Mouse (Mus musculus) CH12.LX (cell line): ENCODE results near the gene Prune2. TPM values are rescaled to one million over a fixed set of nuclear protein-coding genes. Genes with fewer than 3 reads are reported as not detected.

ENCODE experiments used
- BHLHE40 ChIP-seq: IDR thresholded peaks from 2 replicates; pipeline ENCODE4 v1.6.1; 2011; ENCODE audit warnings: mild to moderate bottlenecking, low read depth, low read length, improper control_type of control experiment
- CHD2 ChIP-seq: IDR thresholded peaks from 2 replicates; pipeline ENCODE4 v1.6.1; 2011; ENCODE audit warnings: low read length, improper control_type of control experiment
- ELF1 ChIP-seq: IDR thresholded peaks from 2 replicates; pipeline ENCODE4 v1.6.1; 2014; ENCODE audit warnings: low read depth, mild to moderate bottlenecking, inconsistent platforms, low read length, improper control_type of control experiment
- EP300 ChIP-seq: IDR thresholded peaks from 2 replicates; pipeline ENCODE4 v1.6.1; 2011; ENCODE audit warnings: low read length, improper control_type of control experiment
- GABPA ChIP-seq: IDR thresholded peaks from 2 replicates; pipeline ENCODE4 v1.6.1; 2012; ENCODE audit warnings: low read depth, low read length, improper control_type of control experiment, inconsistent platforms; ENCODE audit not compliant: insufficient replicate concordance
- JUN ChIP-seq: IDR thresholded peaks from 2 replicates; pipeline ENCODE4 v1.6.1; 2011; ENCODE audit warnings: low read depth, mild to moderate bottlenecking, low read length, improper control_type of control experiment, moderate library complexity; ENCODE audit not compliant: insufficient read depth
- JUND ChIP-seq: conservative IDR thresholded peaks from 2 replicates; pipeline ENCODE4 v1.6.1; 2011; ENCODE audit warnings: low read depth, low read length, improper control_type of control experiment
- KAT2A ChIP-seq: IDR thresholded peaks from 2 replicates; pipeline ENCODE4 v1.6.1; 2012; ENCODE audit warnings: low read length, improper control_type of control experiment, inconsistent platforms; ENCODE audit not compliant: insufficient replicate concordance
- MAFK ChIP-seq: IDR thresholded peaks from 2 replicates; pipeline ENCODE4 v1.6.1; 2011; ENCODE audit warnings: low read length, improper control_type of control experiment; ENCODE audit not compliant: insufficient replicate concordance
- MAX ChIP-seq: IDR thresholded peaks from 2 replicates; pipeline ENCODE4 v1.6.1; 2011; ENCODE audit warnings: low read length, improper control_type of control experiment
- MEF2A ChIP-seq: IDR thresholded peaks from 2 replicates; pipeline ENCODE4 v1.6.1; 2014; ENCODE audit warnings: low read depth, mild to moderate bottlenecking, inconsistent platforms, low read length, improper control_type of control experiment, borderline replicate concordance
- MXI1 ChIP-seq: IDR thresholded peaks from 2 replicates; pipeline ENCODE4 v1.6.1; 2011; ENCODE audit warnings: mild to moderate bottlenecking, low read depth, low read length, improper control_type of control experiment
- PAX5 ChIP-seq: IDR thresholded peaks from 2 replicates; pipeline ENCODE4 v1.6.1; 2012; ENCODE audit warnings: low read length, inconsistent platforms, mixed read lengths
- POLR2A ChIP-seq: IDR thresholded peaks from 2 replicates; pipeline ENCODE4 v1.6.1; 2011; ENCODE audit warnings: low read depth, mild to moderate bottlenecking, improper control_type of control experiment, low read length
- RAD21 ChIP-seq: IDR thresholded peaks from 2 replicates; pipeline ENCODE4 v1.6.1; 2011; ENCODE audit warnings: low read depth, mild to moderate bottlenecking, low read length, improper control_type of control experiment, moderate library complexity
- RCOR1 ChIP-seq: conservative IDR thresholded peaks from 2 replicates; pipeline ENCODE4 v1.6.1; 2012; ENCODE audit warnings: low read depth, mild to moderate bottlenecking, inconsistent platforms, low read length, improper control_type of control experiment
- SIN3A ChIP-seq: IDR thresholded peaks from 2 replicates; pipeline ENCODE4 v1.6.1; 2012; ENCODE audit warnings: low read length, improper control_type of control experiment, inconsistent platforms
- UBTF ChIP-seq: IDR thresholded peaks from 2 replicates; pipeline ENCODE4 v1.6.1; 2012; ENCODE audit warnings: low read depth, mild to moderate bottlenecking, inconsistent platforms, low read length, improper control_type of control experiment, moderate library complexity
- USF2 ChIP-seq: conservative IDR thresholded peaks from 2 replicates; pipeline ENCODE4 v1.6.1; 2011; ENCODE audit warnings: low read depth, low read length, improper control_type of control experiment
- ZKSCAN1 ChIP-seq: IDR thresholded peaks from 2 replicates; pipeline ENCODE4 v1.6.1; 2012; ENCODE audit warnings: low read depth, inconsistent platforms, low read length, improper control_type of control experiment, borderline replicate concordance
- ZMIZ1 ChIP-seq: IDR thresholded peaks from 2 replicates; pipeline ENCODE4 v1.6.1; 2012; ENCODE audit warnings: low read depth, mild to moderate bottlenecking, inconsistent platforms, low read length, improper control_type of control experiment
- ZNF384 ChIP-seq: IDR thresholded peaks from 2 replicates; pipeline ENCODE4 v1.6.1; 2012; ENCODE audit warnings: low read depth, low read length, improper control_type of control experiment, inconsistent platforms
- polyA plus RNA-seq: library from polyadenylated mRNA; unstranded; fragments of >175 nt; gene quantifications from 2 replicates; pipeline ENCODE4 v1.2.1, GENCODE M21; 2012; ENCODE audit warnings: low read depth; ENCODE audit not compliant: insufficient read length
- total RNA-seq, 2 experiments: library from RNA; depleted of rRNA; stranded (reverse); fragments of 300-350 nt in 1 of 2; fragments of >200 nt in 1 of 2; gene quantifications; 2 replicates each; pipeline ENCODE4 v1.2.3; 2012 to 2014

Prune2 gene
- total and polyA plus RNA-seq, 3 experiments, result 0.04 to 1.7 (median 0.21) TPM

- TF ChIP-seq CHD2, result no peak
- 0 out of 2 replicates have a peak, but pooled peaks have one; percentile 20 for TF ChIP-seq JUND
- no peak for TF ChIP-seq ELF1
- TF ChIP-seq PAX5, result no peak
- TF ChIP-seq KAT2A, result no peak
- peak; percentile 78 for TF ChIP-seq MEF2A
- TF ChIP-seq MXI1, result no peak
- TF ChIP-seq JUN, result 0 out of 2 replicates have a peak, but pooled peaks have one; percentile 17
- TF ChIP-seq MAX, result no peak
- no peak for TF ChIP-seq USF2
- TF ChIP-seq RAD21, result no peak
- peak; percentile 69 for TF ChIP-seq EP300
- no peak for TF ChIP-seq ZMIZ1
- no peak for TF ChIP-seq POLR2A
- no peak for TF ChIP-seq ZNF384
- TF ChIP-seq ZKSCAN1, result no peak
- peak; percentile 66 for TF ChIP-seq BHLHE40
- TF ChIP-seq UBTF, result no peak
- no peak for TF ChIP-seq GABPA
- TF ChIP-seq MAFK, result peak; percentile 52; the same call in 1 of the 2 replicates
- TF ChIP-seq SIN3A, result no peak
- no peak for TF ChIP-seq RCOR1
Observed at GRCm38 (mm10) chr19:17272988-17273387, 317.1 kb downstream of the Prune2 start (continued).

Other genes starting within 250 kb of the Prune2 start
- gene Vps13a, start 175.2 kb upstream of the Prune2 start, total RNA-seq (2012; rRNA removed), result 27.8 and 35.9 TPM in 2 replicates
- gene Vps13a, start 175.2 kb upstream of the Prune2 start, total RNA-seq (2014; rRNA removed), result 32.5 and 33.5 TPM in 2 replicates
- 31.9 and 36.7 TPM in 2 replicates for gene Vps13a, start 175.2 kb upstream of the Prune2 start, polyA plus RNA-seq
- gene Foxb2, start 82.3 kb upstream of the Prune2 start, total RNA-seq (2012; rRNA removed), result not detected in 2 replicates
- not detected in 2 replicates for gene Foxb2, start 82.3 kb upstream of the Prune2 start, total RNA-seq (2014; rRNA removed)
- not detected in 2 replicates for gene Foxb2, start 82.3 kb upstream of the Prune2 start, polyA plus RNA-seq